Mouse (Mus musculus) lung, postnatal 0 days (tissue): ENCODE measurements around the gene Mfsd2b. TPM values are rescaled to one million over a fixed set of nuclear protein-coding genes. Genes with fewer than 3 reads are reported as not detected.
"Not testable (repeated sequence)": the region's sequence is repeated elsewhere in the genome, so short reads cannot be mapped to it uniquely, and the experiment has no call there.

Experiments used
- ATAC-seq: fragments of 200-750 bp; cut with Nextera tagmentation; 2 replicates; pipeline ENCODE4 v1.8.0; 2017; ENCODE audit warnings: moderate library complexity
- DNase-seq: peaks from one replicate; pipeline ENCODE4 v3.0.0-alpha.2; 2016; ENCODE audit warnings: low spot score
- H3K27ac ChIP-seq: fragments of 300-500 bp; sonication (generic); 2 replicates; pipeline ENCODE4 v1.5.1; 2014; ENCODE audit warnings: antibody characterized with exemption, mild to moderate bottlenecking, low read length, mixed read lengths
- H3K27me3 ChIP-seq: fragments of 300-500 bp; sonication (generic); replicated peaks from 2 replicates; pipeline ENCODE4 v1.6.1; 2014; ENCODE audit warnings: low read length, mixed read lengths; ENCODE audit not compliant: insufficient read depth
- H3K36me3 ChIP-seq: fragments of 300-500 bp; sonication (generic); 2 replicates; pipeline ENCODE4 v1.6.1; 2014; ENCODE audit warnings: low read length, mixed read lengths; ENCODE audit not compliant: insufficient read depth
- H3K4me1 ChIP-seq: fragments of 300-500 bp; sonication (generic); 2 replicates; pipeline ENCODE4 v1.6.1; 2014; ENCODE audit warnings: antibody characterized with exemption, low read depth, low read length, mixed read lengths; ENCODE audit not compliant: insufficient read depth
- H3K4me2 ChIP-seq: fragments of 300-500 bp; sonication (generic); replicated peaks from 2 replicates; pipeline ENCODE4 v1.6.1; 2014; ENCODE audit warnings: low read depth, mild to moderate bottlenecking, low read length, moderate library complexity, mixed read lengths
- H3K4me3 ChIP-seq: fragments of 300-500 bp; sonication (generic); 2 replicates; pipeline ENCODE4 v1.5.1; 2014; ENCODE audit warnings: low read depth, low read length
- H3K9ac ChIP-seq: fragments of 300-500 bp; sonication (generic); replicated peaks from 2 replicates; pipeline ENCODE4 v1.6.1; 2014; ENCODE audit warnings: low read depth, mild to moderate bottlenecking
- H3K9me3 ChIP-seq: fragments of 300-500 bp; sonication (generic); 2 replicates; pipeline ENCODE4 v1.6.1; 2016; ENCODE audit warnings: low read length, mixed read lengths
- CTCF ChIP-seq: IDR thresholded peaks from 2 replicates; pipeline ENCODE4 v1.5.1; 2016; ENCODE audit warnings: antibody characterized with exemption, mild to moderate bottlenecking
- EP300 ChIP-seq: IDR thresholded peaks from 2 replicates; pipeline ENCODE4 v1.6.1; 2016; ENCODE audit warnings: antibody characterized with exemption, mild to moderate bottlenecking, control low read depth
- WGBS: fragments of 180-500 bp; shearing (Covaris S2); extraction: QIAGEN DNeasy Blood & Tissue Kit; methylation state at CpG from one replicate; pipeline ENCODE4 v1.1.7; 2014; 5-methylcytosine and 5-hydroxymethylcytosine counted together
- polyA plus RNA-seq: library from polyadenylated mRNA; unstranded; fragments of >200 nt; fragmentation: Nextera tagmentation; extraction: Ambion mirVana; gene quantifications from 2 replicates; pipeline ENCODE4 v1.2.1, GENCODE M21; 2015

The Mfsd2b gene
- polyA plus RNA-seq, 1 experiment from 2014 or later, result 2.5 TPM

DNA sequence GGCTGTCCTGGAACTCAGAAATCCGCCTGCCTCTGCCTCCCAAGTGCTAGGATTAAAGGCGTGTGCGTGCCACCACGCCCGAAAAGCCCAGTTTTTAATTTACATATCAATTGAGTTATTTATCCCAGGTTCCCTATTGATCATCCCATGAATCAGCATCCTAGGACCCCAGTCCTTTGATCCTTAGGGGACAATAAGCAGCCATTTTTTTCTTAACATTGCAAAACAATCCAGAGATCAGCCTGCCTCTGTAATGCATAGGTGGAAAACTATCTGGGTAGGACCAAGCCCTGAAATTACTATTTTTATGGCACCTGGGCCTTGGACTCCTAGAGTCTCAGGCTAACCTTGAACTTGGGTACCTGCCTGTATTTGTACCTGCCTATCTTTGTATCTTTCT is 23.9 kb upstream of the Mfsd2b start:
- no peak for ATAC-seq
- no peak for TF ChIP-seq CTCF
- TF ChIP-seq EP300, result no peak
- H3K4me2 ChIP-seq, result no peak overlapping the region
- no peaks in the 10 kb centered on the region for H3K36me3 ChIP-seq
- H3K4me3 ChIP-seq, result no peak overlapping the region
- no peaks in the 10 kb centered on the region for H3K27me3 ChIP-seq
- H3K4me1 ChIP-seq, result no peaks in the 10 kb centered on the region
- no peak overlapping the region for H3K27ac ChIP-seq
- WGBS, result 94% methylated on average over 5 of the region's 5 CpGs
- no peak for DNase-seq
- H3K9me3 ChIP-seq, result no peaks in the 10 kb centered on the region
- H3K9ac ChIP-seq, result no peak overlapping the region

- DNase-seq (no peak), ATAC-seq (no peak)
- Histone ChIP-seq H3K9ac (no peak overlapping the region), H3K9me3 (no peaks in the 10 kb centered on the region), H3K4me3 (no peak overlapping the region), H3K27me3 (no peaks in the 10 kb centered on the region), H3K4me2 (no peak overlapping the region), H3K36me3 (0 out of 2 replicates have a peak, but pooled peaks cover 3% of the 10 kb centered on the region), H3K27ac (no peak overlapping the region), H3K4me1 (no peaks in the 10 kb centered on the region)
- 91% methylated on average over 1 of the region's 1 CpGs for WGBS
- TF ChIP-seq CTCF (no peak), EP300 (no peak)
Measured at GRCm38 (mm10) chr12:4889891-4890290, 15.7 kb upstream of the Mfsd2b start.

DNA sequence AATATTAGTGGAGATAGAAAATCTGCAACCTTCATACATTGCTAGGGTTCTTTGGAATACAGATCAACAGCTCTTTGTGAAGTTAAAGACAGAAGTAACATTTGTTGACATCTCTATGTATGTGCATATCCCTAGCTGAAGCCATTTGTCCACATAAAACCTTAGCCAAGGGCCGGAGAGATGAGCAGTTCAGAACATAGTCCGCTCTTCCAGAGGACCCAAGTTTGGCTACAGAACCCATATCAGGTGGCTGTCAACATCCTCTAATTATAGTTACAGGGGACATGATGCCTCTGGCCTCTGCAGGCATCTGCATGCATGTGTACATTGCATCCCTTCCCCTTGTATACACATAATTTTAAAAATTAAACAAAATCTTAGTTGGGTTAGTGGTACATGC is 15.1 kb upstream of the Mfsd2b start:
- Histone ChIP-seq H3K4me1 (no peaks in the 10 kb centered on the region), H3K27ac (no peak overlapping the region)
- 93% methylated on average over 2 of the region's 2 CpGs for WGBS

DNA sequence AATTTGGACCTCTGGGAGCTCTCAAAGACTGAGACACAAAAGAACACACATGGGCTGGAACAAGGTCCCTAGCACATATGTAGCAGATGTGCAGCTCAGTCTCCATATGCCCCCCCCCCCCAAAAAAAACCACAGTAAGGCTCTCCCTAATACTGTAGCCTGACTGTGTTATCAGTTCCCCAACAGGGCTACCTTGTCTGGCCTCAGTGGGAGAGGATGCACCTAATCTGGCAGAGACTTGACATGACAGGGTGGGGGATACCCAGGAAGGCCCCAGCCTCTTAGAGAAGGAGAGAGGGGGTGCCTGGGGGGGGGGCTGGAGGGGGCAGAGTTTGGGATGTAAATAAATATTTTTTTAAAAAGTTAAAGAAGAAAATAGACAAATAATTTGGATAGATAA is 14.6 kb upstream of the Mfsd2b start:
- Histone ChIP-seq H3K27me3 (no peaks in the 10 kb centered on the region), H3K9me3 (no peaks in the 10 kb centered on the region), H3K27ac (no peak overlapping the region), H3K4me3 (no peak overlapping the region), H3K4me2 (no peak overlapping the region), H3K9ac (no peak overlapping the region), H3K36me3 (0 out of 2 replicates have a peak, but pooled peaks cover 5% of the 10 kb centered on the region), H3K4me1 (no peaks in the 10 kb centered on the region)
- TF ChIP-seq CTCF, result no peak
- TF ChIP-seq EP300, result no peak
- ATAC-seq (no peak), DNase-seq (no peak)

More for the DNA sequence above, 15.1 kb upstream of the Mfsd2b start:
- TF ChIP-seq CTCF (no peak), EP300 (no peak)
- Histone ChIP-seq H3K36me3 (0 out of 2 replicates have a peak, but pooled peaks cover 5% of the 10 kb centered on the region), H3K9me3 (no peaks in the 10 kb centered on the region), H3K4me3 (no peak overlapping the region), H3K27me3 (no peaks in the 10 kb centered on the region), H3K4me2 (no peak overlapping the region), H3K9ac (no peak overlapping the region)
- DNase-seq (no peak), ATAC-seq (no peak)

DNA sequence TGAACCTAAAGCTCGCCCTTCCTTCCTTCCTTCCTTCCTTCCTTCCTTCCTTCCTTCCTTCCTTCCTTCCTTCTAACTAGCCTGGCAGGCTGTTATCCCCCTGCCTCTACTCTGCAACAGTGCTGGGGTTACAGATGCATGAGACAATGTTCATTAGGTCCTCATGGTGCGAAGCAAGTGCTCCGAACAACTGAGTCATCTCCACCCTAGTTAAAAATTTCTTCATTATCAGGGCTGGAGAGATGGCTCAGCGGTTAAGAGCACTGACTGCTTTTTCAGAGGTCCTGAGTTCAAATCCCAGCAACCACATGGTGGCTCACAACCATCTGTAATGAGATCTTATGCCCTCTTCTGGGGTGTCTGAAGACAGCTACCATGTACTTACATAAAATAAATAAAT is 12.4 kb upstream of the Mfsd2b start:
- not testable (repeated sequence) for H3K4me1 ChIP-seq, H3K4me2 ChIP-seq, H3K4me3 ChIP-seq, H3K36me3 ChIP-seq, H3K9ac ChIP-seq, H3K9me3 ChIP-seq, H3K27ac ChIP-seq, DNase-seq, H3K27me3 ChIP-seq, ATAC-seq
- 99% methylated on average over 4 of the region's 4 CpGs for WGBS

DNA sequence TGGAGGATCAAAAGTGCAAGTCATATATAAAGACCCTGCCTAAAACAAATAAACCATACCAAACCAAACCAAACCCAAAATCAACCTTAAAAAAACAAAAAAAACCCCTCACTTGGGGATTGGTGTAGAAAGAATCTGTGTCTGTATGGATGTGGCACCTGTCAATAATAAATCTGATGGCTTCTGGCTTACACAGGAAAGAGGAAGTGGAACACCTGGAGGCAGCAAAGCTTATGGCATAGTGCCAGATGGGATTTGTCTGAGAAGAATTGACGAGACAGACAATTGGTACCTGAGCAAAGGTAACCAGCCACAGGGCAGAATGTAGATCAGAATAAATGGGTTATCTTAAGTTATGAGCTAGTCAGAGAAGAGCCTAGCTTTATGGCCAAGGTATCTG is 10.9 kb upstream of the Mfsd2b start:
- Histone ChIP-seq H3K9ac (no peak overlapping the region), H3K4me1 (no peaks in the 10 kb centered on the region), H3K9me3 (no peaks in the 10 kb centered on the region), H3K4me3 (no peak overlapping the region), H3K27ac (no peak overlapping the region), H3K27me3 (no peaks in the 10 kb centered on the region), H3K36me3 (0 out of 2 replicates have a peak, but pooled peaks cover 9% of the 10 kb centered on the region), H3K4me2 (no peak overlapping the region)
- ATAC-seq (no peak), DNase-seq (no peak)
- 53% methylated on average over 1 of the region's 1 CpGs for WGBS
- TF ChIP-seq CTCF (no peak), EP300 (no peak)

GRCm38 (mm10) chr12:4882086-4882485 is 7.9 kb upstream of the Mfsd2b start:
- H3K4me1 ChIP-seq, result no peaks in the 10 kb centered on the region
- DNase-seq, result no peak
- H3K27ac ChIP-seq, result no peak overlapping the region
- H3K27me3 ChIP-seq, result no peaks in the 10 kb centered on the region
- 0 out of 2 replicates have a peak, but pooled peaks cover 9% of the 10 kb centered on the region for H3K36me3 ChIP-seq
- no peak overlapping the region for H3K4me3 ChIP-seq
- H3K9me3 ChIP-seq, result no peaks in the 10 kb centered on the region
- no peak for TF ChIP-seq CTCF
- TF ChIP-seq EP300, result no peak
- no peak overlapping the region for H3K4me2 ChIP-seq
- no peak overlapping the region for H3K9ac ChIP-seq
- ATAC-seq, result no peak
- 53% methylated on average over 2 of the region's 2 CpGs for WGBS
